Mouse (Mus musculus) spleen, adult 2 months (tissue): ENCODE measurements around the gene Clcnkb.
A peak's percentile ranks its signal among the peaks of the same experiment; 100 is the strongest.

Experiments
- CTCF ChIP-seq: fragments of 200-500 bp; IDR thresholded peaks from 2 replicates; pipeline ENCODE4 v1.5.1; 2011; ENCODE audit warnings: mild to moderate bottlenecking, inconsistent platforms; ENCODE audit not compliant: insufficient read depth, insufficient read length, insufficient replicate concordance; ENCODE audit errors: extremely low read depth
- POLR2A ChIP-seq: fragments of 200-500 bp; IDR thresholded peaks from 2 replicates; pipeline ENCODE4 v1.6.1; 2011; ENCODE audit warnings: low read depth, low read length, inconsistent platforms

DNA sequence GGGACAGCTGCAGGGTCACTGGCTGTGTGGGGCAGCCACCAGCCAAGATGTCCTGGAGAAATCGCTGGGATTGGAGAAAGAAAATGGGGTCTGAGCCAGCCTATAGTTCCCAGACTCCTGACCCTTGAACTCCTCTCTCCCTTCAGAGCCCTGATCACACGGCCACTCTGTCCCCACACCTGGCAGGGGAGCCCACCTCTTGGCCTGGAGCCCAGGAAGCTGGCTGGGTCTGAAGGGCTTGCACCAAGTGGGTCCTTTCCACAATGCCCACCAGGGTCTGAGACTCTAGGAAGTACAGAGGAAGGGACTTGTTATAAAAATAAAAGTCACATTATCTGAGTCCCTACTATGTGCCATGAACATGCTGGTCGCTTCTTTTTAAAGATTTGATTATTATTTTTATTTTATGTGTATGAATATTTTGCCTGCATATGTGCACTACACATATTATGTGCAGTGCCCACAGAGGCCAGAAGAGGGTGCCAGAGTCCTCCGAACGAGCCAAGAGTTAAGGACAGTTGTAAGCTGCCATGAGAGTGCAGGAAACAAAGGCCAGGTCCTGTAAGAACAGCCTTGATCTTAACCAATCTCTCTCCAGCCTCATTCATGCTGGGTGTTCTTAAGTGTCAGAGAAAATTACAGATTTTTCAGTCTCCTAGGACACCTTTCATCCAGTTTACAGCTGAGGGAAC, 28.6 kb downstream of the Clcnkb start:
- TF ChIP-seq CTCF (peak; percentile 58; the same call in 1 of the 2 replicates), POLR2A (no peak)
